Mouse (Mus musculus) erythroid progenitor cell, adult 5-6 weeks (primary cell): ENCODE data around the gene 1700016H13Rik. TPM values are rescaled to one million over a fixed set of nuclear protein-coding genes. Genes with fewer than 3 reads are reported as not detected.

Source experiments
- ATAC-seq: replicated peaks from 2 replicates; pipeline ENCODE4 v1.8.0; 2016; ENCODE audit warnings: moderate number of reproducible peaks, mild to moderate bottlenecking, moderate TSS enrichment, inconsistent platforms; ENCODE audit not compliant: poor library complexity, low FRiP score, severe bottlenecking
- total RNA-seq, 2 experiments: library from RNA; stranded (forward) in 1 of 2; stranded (reverse) in 1 of 2; fragments of 150-400 nt in 1 of 2; fragments of 186-747, 209-891 nt in 1 of 2; gene quantifications; 2 replicates each; pipeline versions ENCODE4 v1.2.3 to v1.2.4; 2015 to 2017; ENCODE audit warnings: low replicate concordance in 2 of 2

The 1700016H13Rik gene
- total RNA-seq, 2 experiments from 2014 or later, result not detected

DNA sequence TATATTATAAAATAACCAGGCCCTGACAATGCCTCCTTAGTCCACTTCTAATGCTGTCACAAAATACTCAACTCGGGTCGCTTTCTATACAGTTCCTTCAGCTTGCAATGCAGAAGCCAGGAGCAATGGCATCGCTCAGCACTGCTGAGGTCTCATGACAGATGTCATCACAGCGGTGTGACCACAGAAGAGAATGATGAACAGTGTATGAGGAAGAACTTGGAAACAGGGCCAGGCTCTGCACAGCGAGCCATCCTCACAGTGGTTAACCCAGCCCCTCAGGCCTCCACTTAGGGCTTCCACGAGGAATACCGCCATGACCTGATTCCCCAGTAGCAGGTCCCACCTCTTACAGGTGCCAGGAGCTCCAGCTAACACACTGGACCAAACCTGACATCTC, 41.5 kb downstream of the 1700016H13Rik start:
- no peak for ATAC-seq

DNA sequence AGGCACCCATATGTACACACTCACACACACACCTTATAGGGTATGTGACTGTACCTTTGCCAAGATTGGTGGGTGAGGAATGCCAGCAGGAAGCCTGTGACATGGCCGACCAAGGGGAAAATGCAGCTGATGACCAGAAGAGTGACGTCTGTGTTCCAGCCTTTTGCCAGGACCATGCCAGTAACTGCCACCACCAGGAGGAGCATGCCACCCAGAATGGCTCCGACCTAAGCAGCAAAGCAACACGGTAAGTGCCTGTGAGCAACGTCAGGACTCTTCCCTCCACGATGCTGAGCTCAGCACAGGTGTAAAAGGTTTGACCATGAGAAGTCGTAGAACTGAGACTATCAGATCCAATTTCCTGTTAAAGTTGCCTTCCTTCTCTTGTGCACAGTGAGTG, 43.5 kb downstream of the 1700016H13Rik start:
- no peak for ATAC-seq

DNA sequence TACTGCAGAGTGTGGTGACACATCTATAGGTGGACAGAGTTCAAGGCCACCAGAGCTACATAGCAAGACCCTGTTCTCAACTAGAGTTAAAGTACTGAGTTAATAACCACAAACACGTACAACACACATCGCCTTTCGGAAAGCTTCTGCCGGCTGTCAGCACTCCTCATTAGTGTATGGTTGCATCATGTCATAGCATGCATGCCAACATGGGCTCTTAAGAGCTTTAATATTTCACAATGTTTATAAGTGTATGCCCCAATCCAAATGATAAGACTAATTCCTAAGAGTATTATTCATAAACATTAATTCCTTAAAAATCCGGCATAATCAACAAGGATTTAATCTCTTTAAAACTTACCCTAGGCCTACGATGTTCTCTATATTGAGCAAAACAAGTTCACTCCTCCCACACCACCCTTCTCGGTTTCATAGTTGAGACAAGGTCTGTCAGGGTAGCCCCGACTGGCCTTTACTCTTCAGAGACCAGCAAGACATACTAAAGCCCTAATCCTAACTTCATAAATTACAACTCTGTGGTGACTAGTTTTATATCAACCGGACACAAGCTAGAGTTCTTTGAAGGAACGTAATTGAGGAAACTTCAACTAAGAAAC, 44.8 kb downstream of the 1700016H13Rik start:
- no peak for ATAC-seq

DNA sequence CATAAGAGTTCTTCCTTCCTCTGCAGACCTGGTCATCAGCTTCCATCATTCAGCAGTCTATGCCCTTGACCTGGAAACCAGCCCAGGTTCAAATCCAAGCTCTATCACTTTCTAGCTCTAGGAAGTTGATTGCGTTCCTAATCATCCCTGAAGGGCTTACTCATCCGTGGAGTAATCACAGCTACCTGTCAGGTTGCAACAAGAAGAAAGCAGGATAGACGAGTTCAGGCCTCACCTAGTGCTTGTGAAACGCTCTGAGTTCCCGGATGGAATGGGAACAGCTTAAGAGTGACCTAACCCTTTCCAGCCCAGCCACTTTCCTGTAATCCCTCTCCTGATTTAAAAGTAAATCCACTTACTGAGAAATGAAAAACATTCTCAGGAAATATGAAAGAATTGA, 45.7 kb downstream of the 1700016H13Rik start:
- ATAC-seq, result no peak

DNA sequence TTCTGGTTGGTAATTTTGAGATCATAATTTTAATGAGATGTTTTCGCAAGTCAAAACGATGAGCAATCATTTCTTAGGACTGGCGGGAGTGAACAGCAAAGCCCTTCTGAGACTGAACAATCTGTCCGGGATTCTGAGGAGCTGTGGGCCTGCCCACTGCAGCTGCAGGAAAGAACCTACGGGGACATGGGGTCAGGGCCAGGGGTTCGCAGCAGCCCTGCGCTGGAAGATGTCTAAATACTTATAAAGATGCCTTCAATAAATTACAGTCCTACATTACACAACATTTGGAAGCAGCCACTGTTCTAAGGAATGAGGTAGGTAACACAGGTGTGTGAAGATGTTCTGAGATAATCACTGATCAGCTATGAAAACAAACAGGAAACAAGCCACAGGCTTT, 50.1 kb downstream of the 1700016H13Rik start:
- ATAC-seq, result no peak

DNA sequence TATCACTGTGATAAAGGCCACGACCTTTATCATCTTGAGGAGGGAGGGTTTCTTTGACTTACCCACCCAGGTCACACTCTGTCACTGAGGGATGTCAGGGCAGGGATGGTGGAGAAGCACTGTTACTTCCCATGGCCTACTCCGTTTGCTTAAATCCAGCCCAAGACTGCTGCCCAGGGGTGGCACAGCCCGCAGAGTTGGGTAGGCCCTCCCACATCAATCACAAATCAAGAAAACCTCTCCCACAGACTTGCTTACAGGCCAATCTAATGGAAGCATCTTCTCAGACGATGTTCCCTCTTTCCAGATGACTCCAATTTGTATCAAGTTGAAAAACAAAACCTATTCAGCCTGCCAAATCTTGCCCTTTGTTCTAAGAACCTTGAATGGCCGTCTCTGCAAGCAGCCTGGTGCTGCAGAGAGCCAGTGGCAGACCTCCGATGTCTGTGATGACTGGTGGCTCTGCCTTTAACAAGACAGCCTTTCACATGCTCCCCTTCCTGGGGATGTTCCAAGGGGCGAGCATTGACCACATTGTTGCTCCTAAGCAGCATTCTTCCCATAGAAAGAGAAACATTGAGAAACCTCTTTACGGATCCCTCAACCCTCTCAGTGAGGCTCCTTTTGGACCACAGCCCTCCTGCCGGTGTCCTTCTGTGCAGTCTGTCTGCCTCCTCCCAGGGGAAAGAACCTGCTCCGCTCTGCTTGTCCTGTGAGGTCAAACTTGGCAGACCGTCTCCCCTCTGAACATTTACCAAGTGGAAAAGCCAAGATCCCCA, 52.5 kb downstream of the 1700016H13Rik start:
- ATAC-seq, result no peak

DNA sequence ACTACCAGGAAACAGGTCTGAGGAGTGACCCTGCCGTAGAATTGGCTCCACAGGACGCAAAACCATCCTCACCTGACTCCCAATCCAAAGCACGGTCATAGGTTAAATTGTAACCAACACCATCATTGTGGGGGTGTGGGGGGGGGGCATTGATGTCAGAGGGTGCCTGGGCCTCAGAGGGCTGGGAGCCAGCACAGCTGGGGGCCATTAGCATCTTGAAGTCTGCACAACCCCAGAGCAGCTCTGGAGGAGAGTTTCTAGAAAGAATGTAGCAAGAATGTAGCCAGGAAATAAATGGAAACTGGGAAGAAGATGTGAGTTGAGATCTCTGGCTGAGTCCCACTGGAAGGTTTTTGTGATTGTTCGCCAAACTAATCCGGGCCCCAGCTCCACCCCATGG, 56.9 kb downstream of the 1700016H13Rik start:
- no peak for ATAC-seq

DNA sequence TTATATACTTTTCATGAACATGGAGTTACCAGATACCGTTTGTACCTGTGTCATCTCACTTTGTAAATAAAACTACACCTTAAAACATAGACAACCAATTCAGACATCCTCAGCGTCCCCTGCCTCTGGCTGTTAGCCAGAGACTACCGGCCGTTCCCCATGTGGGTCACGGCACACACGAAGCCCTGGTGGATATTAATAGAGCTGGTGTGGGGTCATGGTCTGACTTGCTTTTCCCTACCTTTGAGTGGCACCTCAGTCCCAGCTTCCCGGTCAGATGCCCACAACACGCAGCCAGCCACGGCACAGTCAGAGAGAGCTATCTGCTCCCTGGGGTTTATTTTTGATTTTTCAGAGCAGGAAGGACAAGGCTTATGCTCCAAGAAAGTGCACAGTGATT, 57.5 kb downstream of the 1700016H13Rik start:
- ATAC-seq, result no peak

Other genes with a start within 250 kb of the 1700016H13Rik start
- 0.36 and 1.7 TPM in 2 replicates for gene Ptpn13, start 230.8 kb downstream of the 1700016H13Rik start, total RNA-seq (2015; ENCODE audit: low replicate concordance)
- gene Ptpn13, start 230.8 kb downstream of the 1700016H13Rik start, total RNA-seq (2017; ENCODE audit: low replicate concordance), result 1.4 and 2.2 TPM in 2 replicates
- gene Slc10a6, start 26.6 kb downstream of the 1700016H13Rik start, total RNA-seq (2015; ENCODE audit: low replicate concordance), result not detected in 2 replicates
- not detected in 2 replicates for gene Slc10a6, start 26.6 kb downstream of the 1700016H13Rik start, total RNA-seq (2017; ENCODE audit: low replicate concordance)
- 145 and 147 TPM in 2 replicates for gene Aff1, start 36.4 kb upstream of the 1700016H13Rik start, total RNA-seq (2015; ENCODE audit: low replicate concordance)
- 67.4 and 102 TPM in 2 replicates for gene Aff1, start 36.4 kb upstream of the 1700016H13Rik start, total RNA-seq (2017; ENCODE audit: low replicate concordance)